Mouse (Mus musculus) lung, embryonic 15.5 days (tissue): ENCODE results near the gene Rpain. TPM values are rescaled to one million over a fixed set of nuclear protein-coding genes. Genes with fewer than 3 reads are reported as not detected.

Source experiments
- ATAC-seq: fragments of 200-750 bp; cut with Nextera tagmentation; 2 replicates; pipeline ENCODE4 v1.8.0; 2017; ENCODE audit warnings: moderate number of reproducible peaks, borderline replicate concordance; ENCODE audit not compliant: low FRiP score, low TSS enrichment; ENCODE audit errors: extremely low read depth
- H3K27ac ChIP-seq: fragments of 300-500 bp; sonication (generic); 2 replicates; pipeline ENCODE4 v1.5.1; 2015; ENCODE audit warnings: moderate library complexity, mild to moderate bottlenecking, inconsistent platforms
- H3K27me3 ChIP-seq: fragments of 300-500 bp; sonication (generic); 2 replicates; pipeline ENCODE4 v1.6.1; 2015; ENCODE audit warnings: inconsistent platforms
- H3K36me3 ChIP-seq: fragments of 300-500 bp; sonication (generic); 2 replicates; pipeline ENCODE4 v1.6.1; 2015; ENCODE audit warnings: inconsistent platforms
- H3K4me1 ChIP-seq: fragments of 300-500 bp; sonication (generic); 2 replicates; pipeline ENCODE4 v1.6.1; 2015; ENCODE audit warnings: inconsistent platforms
- H3K4me2 ChIP-seq: fragments of 300-500 bp; sonication (generic); 2 replicates; pipeline ENCODE4 v1.6.1; 2015; ENCODE audit warnings: inconsistent platforms, mild to moderate bottlenecking, moderate library complexity
- H3K4me3 ChIP-seq: fragments of 300-500 bp; sonication (generic); 2 replicates; pipeline ENCODE4 v1.5.1; 2015; ENCODE audit warnings: mild to moderate bottlenecking, inconsistent platforms
- H3K9ac ChIP-seq: fragments of 300-500 bp; sonication (generic); 2 replicates; pipeline ENCODE4 v1.6.1; 2015; ENCODE audit warnings: inconsistent platforms
- H3K9me3 ChIP-seq: fragments of 300-500 bp; sonication (generic); 2 replicates; pipeline ENCODE4 v1.6.1; 2016; ENCODE audit warnings: inconsistent platforms
- WGBS: fragments of 180-500 bp; shearing (Covaris S2); methylation state at CpG from one replicate; pipeline ENCODE4 v1.1.7; 2015; 5-methylcytosine and 5-hydroxymethylcytosine counted together
- polyA plus RNA-seq: library from polyadenylated mRNA; unstranded; fragments of >200 nt; fragmentation: Nextera tagmentation; extraction: Ambion mirVana; gene quantifications from 2 replicates; pipeline ENCODE4 v1.2.1, GENCODE M21; 2015

The Rpain gene
- polyA plus RNA-seq, 1 experiment from 2014 or later: 81.4 TPM

- H3K27me3 ChIP-seq: no peaks in the 10 kb centered on the region
- H3K4me2 ChIP-seq: peak overlapping the region; percentile 80
- peak; percentile 28; the same call in 1 of the 2 replicates for ATAC-seq
- H3K4me1 ChIP-seq: peaks cover 14% of the 10 kb centered on the region
- no peaks in the 10 kb centered on the region for H3K9me3 ChIP-seq
- peak overlapping the region; percentile 88 for H3K4me3 ChIP-seq
- peak overlapping the region; percentile 52 for H3K9ac ChIP-seq
- H3K36me3 ChIP-seq: peaks cover 37% of the 10 kb centered on the region
- 12% methylated on average over 24 of the region's 24 CpGs for WGBS
- H3K27ac ChIP-seq: peak overlapping the region; percentile 97
Measured at GRCm38 (mm10) chr11:70970560-70971540, 837 bp downstream of the Rpain start.

- WGBS: 60% methylated on average over 1 of the region's 1 CpGs
- no peak overlapping the region for H3K9ac ChIP-seq
Measured at GRCm38 (mm10) chr11:70972586-70972985, 2.6 kb downstream of the Rpain start.

GRCm38 (mm10) chr11:70973947-70974346 lies 3.9 kb downstream of the Rpain start:
- no peaks in the 10 kb centered on the region for H3K9me3 ChIP-seq

More at GRCm38 (mm10) chr11:70972586-70972985, 2.6 kb downstream of the Rpain start:
- no peak overlapping the region for H3K27ac ChIP-seq
- no peak overlapping the region for H3K4me2 ChIP-seq
- no peak for ATAC-seq
- H3K4me3 ChIP-seq: no peak overlapping the region
- H3K36me3 ChIP-seq: peaks cover 42% of the 10 kb centered on the region
- peaks cover 14% of the 10 kb centered on the region for H3K4me1 ChIP-seq
- no peaks in the 10 kb centered on the region for H3K27me3 ChIP-seq
- no peaks in the 10 kb centered on the region for H3K9me3 ChIP-seq

GRCm38 (mm10) chr11:70975193-70975592 lies 5.2 kb downstream of the Rpain start:
- Histone ChIP-seq H3K27me3 (no peaks in the 10 kb centered on the region), H3K9ac (no peak overlapping the region), H3K9me3 (no peaks in the 10 kb centered on the region), H3K4me3 (no peak overlapping the region), H3K27ac (no peak overlapping the region), H3K36me3 (peaks cover 66% of the 10 kb centered on the region), H3K4me2 (no peak overlapping the region), H3K4me1 (peaks cover 6% of the 10 kb centered on the region)
- no peak for ATAC-seq
- 61% methylated on average over 2 of the region's 2 CpGs for WGBS

More at GRCm38 (mm10) chr11:70973947-70974346, 3.9 kb downstream of the Rpain start:
- peaks cover 54% of the 10 kb centered on the region for H3K36me3 ChIP-seq
- H3K27me3 ChIP-seq: no peaks in the 10 kb centered on the region
- H3K4me1 ChIP-seq: peaks cover 6% of the 10 kb centered on the region
- 59% methylated on average over 4 of the region's 4 CpGs for WGBS
- no peak overlapping the region for H3K4me3 ChIP-seq
- no peak for ATAC-seq
- no peak overlapping the region for H3K27ac ChIP-seq
- no peak overlapping the region for H3K4me2 ChIP-seq
- no peak overlapping the region for H3K9ac ChIP-seq

- no peak overlapping the region for H3K4me3 ChIP-seq
- WGBS: 85% methylated on average over 6 of the region's 6 CpGs
- H3K9ac ChIP-seq: no peak overlapping the region
- H3K4me1 ChIP-seq: peaks cover 12% of the 10 kb centered on the region
- H3K36me3 ChIP-seq: peaks cover 72% of the 10 kb centered on the region
- H3K27me3 ChIP-seq: no peaks in the 10 kb centered on the region
- H3K9me3 ChIP-seq: no peaks in the 10 kb centered on the region
- H3K27ac ChIP-seq: no peak overlapping the region
- no peak overlapping the region for H3K4me2 ChIP-seq
- ATAC-seq: no peak
Measured at GRCm38 (mm10) chr11:70977293-70977692, 7.3 kb downstream of the Rpain start.

GRCm38 (mm10) chr11:70980232-70980631 lies 10.2 kb downstream of the Rpain start:
- Histone ChIP-seq H3K9ac (no peak overlapping the region), H3K4me2 (no peak overlapping the region), H3K4me3 (no peak overlapping the region), H3K27ac (no peak overlapping the region), H3K4me1 (peaks cover 12% of the 10 kb centered on the region), H3K9me3 (no peaks in the 10 kb centered on the region), H3K27me3 (no peaks in the 10 kb centered on the region), H3K36me3 (peaks cover 64% of the 10 kb centered on the region)
- no peak for ATAC-seq
- WGBS: 88% methylated on average over 6 of the region's 6 CpGs

- no peak overlapping the region for H3K4me3 ChIP-seq
- no peak overlapping the region; the same call in 1 of the 2 replicates for H3K4me2 ChIP-seq
- H3K27ac ChIP-seq: no peak overlapping the region
- H3K36me3 ChIP-seq: peaks cover 64% of the 10 kb centered on the region
- no peaks in the 10 kb centered on the region for H3K27me3 ChIP-seq
- 88% methylated on average over 14 of the region's 14 CpGs for WGBS
- no peaks in the 10 kb centered on the region for H3K9me3 ChIP-seq
- peaks cover 12% of the 10 kb centered on the region for H3K4me1 ChIP-seq
- H3K9ac ChIP-seq: no peak overlapping the region
- ATAC-seq: no peak
Measured at GRCm38 (mm10) chr11:70980751-70981510, 10.9 kb downstream of the Rpain start.

- peaks cover 12% of the 10 kb centered on the region for H3K4me1 ChIP-seq
- H3K27ac ChIP-seq: no peak overlapping the region
- no peaks in the 10 kb centered on the region for H3K27me3 ChIP-seq
- no peak for ATAC-seq
- H3K36me3 ChIP-seq: peaks cover 63% of the 10 kb centered on the region
- peak overlapping the region; percentile 64 for H3K4me2 ChIP-seq
- 5% methylated on average over 12 of the region's 12 CpGs for WGBS
- peak overlapping the region; percentile 77 for H3K4me3 ChIP-seq
- peak overlapping the region; percentile 79 for H3K9ac ChIP-seq
- H3K9me3 ChIP-seq: no peaks in the 10 kb centered on the region
Measured at GRCm38 (mm10) chr11:70982030-70982429, 12.0 kb downstream of the Rpain start.

- Histone ChIP-seq H3K36me3 (peaks cover 63% of the 10 kb centered on the region), H3K9me3 (no peaks in the 10 kb centered on the region), H3K4me3 (peak within 1 kb of the TSS; percentile 77), H3K4me2 (peak within 1 kb of the TSS; percentile 64), H3K9ac (peak within 1 kb of the TSS; percentile 79), H3K27ac (peak within 1 kb of the TSS; percentile 66), H3K4me1 (peaks cover 12% of the 10 kb centered on the region), H3K27me3 (no peaks in the 10 kb centered on the region)
- ATAC-seq: peak; percentile 96
- WGBS: under 1% methylated on average over 50 of the region's 64 CpGs
Measured at GRCm38 (mm10) chr11:70982557-70983228, 12.7 kb downstream of the Rpain start, which contains the start of gene C1qbp. Gene C1qbp (minus strand): TSS chr11:70983026.

- H3K9me3 ChIP-seq: no peaks in the 10 kb centered on the region
- H3K4me2 ChIP-seq: no peak overlapping the region
Measured at GRCm38 (mm10) chr11:71001167-71001566, 31.2 kb downstream of the Rpain start.

GRCm38 (mm10) chr11:71003611-71004315 lies 33.8 kb downstream of the Rpain start:
- WGBS: under 1% methylated on average over 49 of the region's 49 CpGs
- Histone ChIP-seq H3K4me3 (peak overlapping the region; percentile 94), H3K4me2 (peak overlapping the region; percentile 86), H3K9me3 (no peaks in the 10 kb centered on the region), H3K27ac (peak overlapping the region; percentile 78), H3K27me3 (no peaks in the 10 kb centered on the region), H3K9ac (peak overlapping the region; percentile 76), H3K36me3 (peaks cover 32% of the 10 kb centered on the region), H3K4me1 (peaks cover 16% of the 10 kb centered on the region)
- peak; percentile 82 for ATAC-seq

More at GRCm38 (mm10) chr11:71001167-71001566, 31.2 kb downstream of the Rpain start:
- Histone ChIP-seq H3K4me1 (peaks cover 16% of the 10 kb centered on the region), H3K9ac (no peak overlapping the region), H3K27me3 (no peaks in the 10 kb centered on the region), H3K27ac (no peak overlapping the region), H3K36me3 (peaks cover 39% of the 10 kb centered on the region), H3K4me3 (no peak overlapping the region)
- 84% methylated on average over 4 of the region's 4 CpGs for WGBS
- no peak for ATAC-seq
